Mouse (Mus musculus): ENCODE results near the gene Fignl2.

DNA sequence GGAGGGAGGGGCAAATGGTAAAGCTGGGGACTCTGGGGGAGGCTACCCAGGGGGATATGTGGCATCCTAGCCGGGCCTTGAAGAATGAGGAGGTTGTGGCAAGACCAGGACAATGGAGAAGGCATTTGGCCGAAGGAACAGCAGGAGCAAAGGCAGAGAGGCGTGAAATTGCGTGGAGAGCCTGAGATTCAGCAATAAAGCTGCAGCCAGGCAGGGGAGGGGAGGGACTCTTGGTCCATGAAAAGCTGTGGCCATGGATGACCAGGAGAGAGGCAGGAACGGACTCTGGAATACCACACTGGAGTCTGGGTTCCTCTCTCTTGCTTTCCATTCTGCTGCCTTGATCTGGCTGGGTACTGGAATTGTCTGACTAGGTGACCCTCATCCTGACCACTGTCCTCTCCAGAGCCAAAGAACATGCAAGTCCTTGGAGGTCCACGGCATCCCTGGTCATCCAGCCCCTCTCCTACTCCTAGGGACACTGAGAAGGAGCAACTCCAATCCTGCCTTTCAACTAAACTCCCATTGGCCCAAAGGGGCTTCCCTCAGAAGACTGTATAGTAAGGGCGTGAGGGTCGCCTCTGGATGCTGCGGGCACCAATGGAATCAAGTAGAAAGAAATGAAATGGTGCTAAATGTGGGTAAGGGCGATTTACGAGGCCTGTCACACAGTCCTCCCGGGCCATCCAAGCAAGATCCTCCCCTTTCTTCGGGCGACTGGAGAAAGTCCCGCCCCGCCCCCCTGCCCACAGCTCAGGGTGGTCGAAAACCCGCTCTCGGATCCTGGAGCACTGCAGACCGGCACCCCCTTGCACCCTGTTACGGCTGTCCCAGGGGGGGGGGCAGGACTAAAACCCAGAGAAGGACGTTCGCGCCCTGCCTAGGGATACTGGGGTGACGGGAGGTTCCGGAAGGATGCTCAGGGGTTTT is 2.0 kb downstream of the Fignl2 start:
- TF ChIP-seq MAFK (IDR thresholded peaks at IDR 0.05; ENCODE audit: insufficient read depth, low read depth, low read length) (no peak), ZC3H11A (IDR thresholded peaks at IDR 0.05; ENCODE audit: borderline replicate concordance, low read depth, low read length) (no peak), HCFC1 (IDR thresholded peaks at IDR 0.05; ENCODE audit: borderline replicate concordance, insufficient read depth, low read length) (no peak)

Measured in ES-E14 (cell line).